Mouse (Mus musculus) ES-E14 (cell line): Measurements from ENCODE around the gene Ugcg. TPM values are rescaled to one million over a fixed set of nuclear protein-coding genes. Genes with fewer than 3 reads are reported as not detected.

ENCODE experiments used
- DNase-seq: peaks from one replicate; pipeline ENCODE4 v3.0.0-alpha.2; 2013; ENCODE audit warnings: low read depth, low spot score
- H3K27ac ChIP-seq: 2 replicates; pipeline ENCODE4 v1.5.1; 2012; ENCODE audit warnings: low read depth, mild to moderate bottlenecking, low read length, moderate library complexity, mixed read lengths; ENCODE audit not compliant: poor library complexity, insufficient read depth, severe bottlenecking
- H3K36me3 ChIP-seq: 2 replicates; pipeline ENCODE4 v1.6.1; 2012; ENCODE audit warnings: mild to moderate bottlenecking, low read length, moderate library complexity, mixed read lengths; ENCODE audit not compliant: control insufficient read depth, poor library complexity, insufficient read depth, severe bottlenecking
- H3K4me1 ChIP-seq, 2 experiments: fragments of 150-350 bp in 1 of 2; sonication (generic) in 1 of 2; 2 replicates each; pipeline ENCODE4 v1.6.1; 2012; ENCODE audit warnings: low read length in 2 of 2, mild to moderate bottlenecking in 1 of 2, mixed read lengths in 1 of 2; ENCODE audit not compliant: control insufficient read depth in 2 of 2, insufficient read depth in 2 of 2, poor library complexity in 1 of 2
- H3K4me3 ChIP-seq, 2 experiments: fragments of 150-350 bp in 1 of 2; sonication (generic) in 1 of 2; 2 replicates each; pipeline ENCODE4 v1.5.1; 2012; ENCODE audit warnings: low read length in 2 of 2, low read depth in 1 of 2, mild to moderate bottlenecking in 1 of 2, mixed read lengths in 1 of 2; ENCODE audit not compliant: insufficient read depth in 1 of 2, poor library complexity in 1 of 2, severe bottlenecking in 1 of 2
- H3K9ac ChIP-seq: 2 replicates; pipeline ENCODE4 v1.6.1; 2012; ENCODE audit warnings: low read depth, mild to moderate bottlenecking, low read length, mixed read lengths; ENCODE audit not compliant: poor library complexity, insufficient read depth, severe bottlenecking
- H3K9me3 ChIP-seq: fragments of 150-350 bp; sonication (generic); 2 replicates; pipeline ENCODE4 v1.6.1; 2012; ENCODE audit warnings: low read depth, mild to moderate bottlenecking, low read length; ENCODE audit not compliant: control insufficient read depth, insufficient read depth
- CHD2 ChIP-seq: IDR thresholded peaks from 2 replicates; pipeline ENCODE4 v1.6.1; 2014; ENCODE audit warnings: mild to moderate bottlenecking, low read depth, low read length, inconsistent platforms
- HCFC1 ChIP-seq: IDR thresholded peaks from 2 replicates; pipeline ENCODE4 v1.6.1; 2012; ENCODE audit warnings: low read length, inconsistent platforms, borderline replicate concordance; ENCODE audit not compliant: insufficient read depth
- MAFK ChIP-seq: IDR thresholded peaks from 2 replicates; pipeline ENCODE4 v1.6.1; 2014; ENCODE audit warnings: mild to moderate bottlenecking, low read depth, low read length, inconsistent platforms; ENCODE audit not compliant: insufficient read depth
- ZC3H11A ChIP-seq: IDR thresholded peaks from 2 replicates; pipeline ENCODE4 v1.6.1; 2012; ENCODE audit warnings: low read depth, mild to moderate bottlenecking, inconsistent platforms, low read length, borderline replicate concordance
- ZNF384 ChIP-seq: IDR thresholded peaks from 2 replicates; pipeline ENCODE4 v1.6.1; 2012; ENCODE audit warnings: low read depth, low read length, inconsistent platforms
- in situ Hi-C, 2 experiments: fragments of 600-800 bp; cut with MboI; formaldehyde crosslinking; loops; one replicate each; pipeline ENCODE4 v1.15.1; 2025; ENCODE audit warnings: low sequenced_read_pairs in 2 of 2, inconsistent platforms in 1 of 2; ENCODE audit not compliant: unreplicated experiment in 2 of 2
- total RNA-seq: library from RNA; depleted of rRNA; stranded (reverse); fragments of 300-350 nt; gene quantifications from 2 replicates; pipeline ENCODE4 v1.2.3, GENCODE M21; 2012

Gene Ugcg
- total RNA-seq, 1 experiment: 56.4 TPM

- Histone ChIP-seq H3K27ac (no peak overlapping the region), H3K36me3 (no peaks in the 10 kb centered on the region), H3K4me1 (peaks cover 5 to 7% of the 10 kb centered on the region in 2 experiments), H3K9me3 (no peaks in the 10 kb centered on the region), H3K4me3 (no peak overlapping the region), H3K9ac (no peak overlapping the region)
- DNase-seq: peak; percentile 68
- no peak for TF ChIP-seq HCFC1
- TF ChIP-seq ZC3H11A: 0 out of 2 replicates have a peak, but pooled peaks have one; percentile 17
- TF ChIP-seq ZNF384: no peak
- TF ChIP-seq MAFK: 0 out of 2 replicates have a peak, but pooled peaks have one; percentile 9
- TF ChIP-seq CHD2: no peak
- in situ Hi-C loops: no loop called here
These were observed 1.8 kb upstream of the Ugcg start for GRCm38 (mm10) chr4:59187289-59187688.

GRCm38 (mm10) chr4:59188474-59188801 lies 619 bp upstream of the Ugcg start:
- H3K27ac ChIP-seq: no peak overlapping the region
- no peaks in the 10 kb centered on the region for H3K36me3 ChIP-seq
- in situ Hi-C loops: no loop called here
- peak overlapping the region; percentile 88; the same call in 1 of the 2 replicates for H3K9ac ChIP-seq
- TF ChIP-seq ZNF384: no peak
- no peak for TF ChIP-seq ZC3H11A
- no peak for TF ChIP-seq HCFC1
- no peak for TF ChIP-seq MAFK
- TF ChIP-seq CHD2: no peak
- H3K4me3 ChIP-seq: peak overlapping the region; percentile 96 to 97
- H3K9me3 ChIP-seq: no peaks in the 10 kb centered on the region
- no peak for DNase-seq
- peaks cover 5 to 7% of the 10 kb centered on the region in 2 experiments for H3K4me1 ChIP-seq

- in situ Hi-C loops: no loop called here
- peak overlapping the region; percentile 96 to 97 for H3K4me3 ChIP-seq
- no peaks in the 10 kb centered on the region for H3K9me3 ChIP-seq
- H3K36me3 ChIP-seq: no peaks in the 10 kb centered on the region
- H3K27ac ChIP-seq: no peak overlapping the region
- H3K9ac ChIP-seq: peak overlapping the region; percentile 88
- DNase-seq: no peak
- H3K4me1 ChIP-seq: peaks cover 5 to 7% of the 10 kb centered on the region in 2 experiments
- no peak for TF ChIP-seq MAFK
- no peak for TF ChIP-seq ZNF384
- no peak for TF ChIP-seq CHD2
- TF ChIP-seq ZC3H11A: no peak
- TF ChIP-seq HCFC1: no peak
These were observed 635 bp downstream of the Ugcg start for GRCm38 (mm10) chr4:59189546-59190237.

GRCm38 (mm10) chr4:59190650-59191424 lies 1.8 kb downstream of the Ugcg start:
- in situ Hi-C loops: no loop called here
- Histone ChIP-seq H3K9me3 (no peaks in the 10 kb centered on the region), H3K4me1 (peaks cover 0 to 6% of the 10 kb centered on the region in 2 experiments; a peak in 3 of 4 replicates), H3K9ac (no peak overlapping the region), H3K4me3 (peak overlapping the region in 1 of 2 experiments; percentile 97; a peak in 1 of 4 replicates), H3K36me3 (no peaks in the 10 kb centered on the region), H3K27ac (no peak overlapping the region)
- no peak for DNase-seq
- no peak for TF ChIP-seq CHD2
- TF ChIP-seq MAFK: no peak
- no peak for TF ChIP-seq ZNF384
- no peak for TF ChIP-seq HCFC1
- TF ChIP-seq ZC3H11A: no peak
